Mouse (Mus musculus) olfactory bulb, adult 2 months (tissue): ENCODE data around the gene Slc23a2.

Experiments used
- CTCF ChIP-seq: fragments of 200-500 bp; IDR thresholded peaks from 2 replicates; pipeline ENCODE4 v1.5.1; 2012; ENCODE audit warnings: low read depth, mild to moderate bottlenecking, low read length, moderate library complexity; ENCODE audit not compliant: insufficient read depth
- POLR2A ChIP-seq: fragments of 200-500 bp; IDR thresholded peaks from 2 replicates; pipeline ENCODE4 v1.6.1; 2012; ENCODE audit warnings: mild to moderate bottlenecking, low read depth, low read length, moderate library complexity; ENCODE audit not compliant: insufficient read depth

- TF ChIP-seq CTCF (no peak), POLR2A (no peak)
These were observed 29.1 kb upstream of the Slc23a2 start for GRCm38 (mm10) chr2:132174048-132174447.
